Mouse (Mus musculus): ENCODE results near the gene 9130230L23Rik.

The 9130230L23Rik gene

GRCm38 (mm10) chr5:65954130-65955080, 49.7 kb downstream of the 9130230L23Rik start:
- no peak for DNase-seq (ENCODE audit: low read depth, low spot score)

- no peak for DNase-seq (ENCODE audit: low read depth, low spot score)
Observed at GRCm38 (mm10) chr5:65951513-65951909, 52.6 kb downstream of the 9130230L23Rik start.

GRCm38 (mm10) chr5:65950679-65951512, 53.2 kb downstream of the 9130230L23Rik start:
- DNase-seq (ENCODE audit: low read depth, low spot score): no peak

- peak; percentile 74 for DNase-seq (ENCODE audit: low read depth, low spot score)
Observed at GRCm38 (mm10) chr5:65950236-65950635, 53.8 kb downstream of the 9130230L23Rik start.

GRCm38 (mm10) chr5:65949822-65950221, 54.3 kb downstream of the 9130230L23Rik start:
- DNase-seq (ENCODE audit: low read depth, low spot score): no peak

GRCm38 (mm10) chr5:65941145-65941544, 62.9 kb downstream of the 9130230L23Rik start:
- DNase-seq (ENCODE audit: low read depth, low spot score): no peak

- DNase-seq (ENCODE audit: low read depth, low spot score): no peak
Observed at GRCm38 (mm10) chr5:65937998-65938715, 65.9 kb downstream of the 9130230L23Rik start.

GRCm38 (mm10) chr5:65937011-65937726, 66.9 kb downstream of the 9130230L23Rik start:
- no peak for DNase-seq (ENCODE audit: low read depth, low spot score)

- no peak for DNase-seq (ENCODE audit: low read depth, low spot score)
Observed at GRCm38 (mm10) chr5:65934783-65935182, 69.3 kb downstream of the 9130230L23Rik start, which contains the start of gene Chrna9. Gene Chrna9 (plus strand): TSS chr5:65934921.

- no peak for DNase-seq (ENCODE audit: low read depth, low spot score)
Observed at GRCm38 (mm10) chr5:65933764-65934163, 70.3 kb downstream of the 9130230L23Rik start.

- no peak for DNase-seq (ENCODE audit: low read depth, low spot score)
Observed at GRCm38 (mm10) chr5:65933258-65933657, 70.8 kb downstream of the 9130230L23Rik start.

GRCm38 (mm10) chr5:65930171-65930570, 73.9 kb downstream of the 9130230L23Rik start:
- no peak for DNase-seq (ENCODE audit: low read depth, low spot score)

Measured in brain, embryonic 18.5 days (tissue).